Mouse (Mus musculus) CD4-positive helper T cell, adult 2 months (primary cell): Measurements from ENCODE around the gene Cdv3.
A peak's percentile ranks its signal among the peaks of the same experiment; 100 is the strongest.

Experiments used
- DNase-seq: peaks from one replicate; pipeline ENCODE4 v3.0.0-alpha.2; 2012; ENCODE audit warnings: low read depth, missing footprints, low spot score

Cdv3 gene

GRCm38 (mm10) chr9:103365290-103366247, at the start of gene Cdv3:
Gene Cdv3, minus strand, starts transcription at chr9:103365840.
- DNase-seq = peak; percentile 100

- no peak for DNase-seq
These were observed 47.8 kb upstream of the Cdv3 start for GRCm38 (mm10) chr9:103413457-103413856.

GRCm38 (mm10) chr9:103409119-103409518, 43.5 kb upstream of the Cdv3 start:
- no peak for DNase-seq

DNA sequence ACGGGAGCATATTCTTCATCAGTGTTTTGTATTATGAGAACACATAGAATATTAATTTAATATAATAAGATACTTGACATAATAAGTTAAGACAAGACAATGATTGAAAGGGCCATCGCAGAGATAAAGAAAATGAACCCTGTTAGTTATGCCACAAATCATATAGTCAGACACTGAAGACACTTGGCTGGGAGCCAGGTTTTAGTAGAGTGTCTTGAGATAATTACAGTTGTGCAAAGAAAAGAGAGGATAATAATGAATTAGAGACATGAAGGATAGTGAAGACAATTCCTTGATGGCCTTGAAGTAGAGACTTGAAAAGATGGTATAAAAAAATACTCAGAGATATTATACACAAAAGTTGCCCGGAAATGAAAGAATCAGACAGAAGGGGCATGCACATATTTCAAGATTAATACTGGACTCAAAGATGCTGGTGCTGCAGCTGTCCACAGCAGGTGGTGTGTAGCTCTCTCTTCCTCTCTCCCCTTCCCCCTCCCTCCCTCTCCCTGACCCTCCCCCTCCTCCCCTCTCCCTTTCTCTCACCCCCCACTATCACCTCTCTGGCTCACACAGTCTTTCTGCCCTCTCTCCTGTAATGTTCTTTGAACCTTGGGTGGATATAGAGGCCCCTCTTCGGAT, 42.6 kb upstream of the Cdv3 start:
- DNase-seq = no peak

- DNase-seq = no peak
These were observed 37.8 kb upstream of the Cdv3 start for GRCm38 (mm10) chr9:103403331-103403973.

- no peak for DNase-seq
These were observed 33.0 kb upstream of the Cdv3 start for GRCm38 (mm10) chr9:103398509-103399157.

DNA sequence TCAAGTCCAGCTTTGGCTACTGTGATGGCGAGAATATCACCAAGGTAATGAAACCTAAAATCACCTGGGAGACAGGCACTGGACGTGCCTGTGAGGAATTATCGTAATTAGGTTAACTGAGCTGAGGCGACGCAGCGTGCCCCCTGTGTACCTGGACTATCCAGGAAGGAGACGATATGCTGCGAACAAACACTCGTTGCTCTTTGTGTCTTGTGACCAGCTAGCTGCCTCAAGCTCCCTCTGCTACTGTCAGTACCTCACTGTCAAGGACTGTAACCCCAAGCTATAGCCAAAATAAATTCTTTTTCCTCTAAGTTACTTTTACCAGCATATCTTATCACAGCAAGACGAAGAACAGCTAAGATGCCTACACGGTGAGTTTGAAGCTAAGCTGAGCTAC, 27.6 kb upstream of the Cdv3 start:
- DNase-seq = no peak

DNA sequence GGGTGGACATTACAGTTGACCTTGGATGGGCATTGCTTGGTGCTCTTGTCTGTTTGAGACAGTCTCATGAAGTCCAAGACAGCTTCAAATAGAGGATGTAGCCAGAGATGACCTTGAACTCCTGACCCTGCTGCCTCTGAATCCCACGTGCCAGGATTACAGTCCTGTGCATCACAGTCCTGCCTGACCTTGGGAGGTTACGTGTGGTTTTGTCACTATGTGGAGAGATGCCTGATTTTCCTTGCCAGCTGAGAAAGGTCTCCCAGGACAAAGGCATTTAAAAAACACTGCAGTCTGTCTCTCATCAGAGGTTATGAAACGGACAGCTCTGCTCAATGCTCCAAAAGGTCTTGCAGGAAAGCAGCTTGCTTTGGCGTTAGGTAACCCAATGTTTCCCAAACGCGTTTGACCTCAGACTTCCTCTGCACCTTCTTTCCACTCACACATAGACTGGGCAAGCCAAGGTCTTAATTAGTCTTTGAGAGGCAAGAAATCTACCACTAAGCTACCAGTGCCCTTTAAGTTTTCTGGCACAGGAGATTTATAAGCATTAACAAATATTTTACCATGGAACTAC, 26.2 kb upstream of the Cdv3 start:
- no peak for DNase-seq

DNA sequence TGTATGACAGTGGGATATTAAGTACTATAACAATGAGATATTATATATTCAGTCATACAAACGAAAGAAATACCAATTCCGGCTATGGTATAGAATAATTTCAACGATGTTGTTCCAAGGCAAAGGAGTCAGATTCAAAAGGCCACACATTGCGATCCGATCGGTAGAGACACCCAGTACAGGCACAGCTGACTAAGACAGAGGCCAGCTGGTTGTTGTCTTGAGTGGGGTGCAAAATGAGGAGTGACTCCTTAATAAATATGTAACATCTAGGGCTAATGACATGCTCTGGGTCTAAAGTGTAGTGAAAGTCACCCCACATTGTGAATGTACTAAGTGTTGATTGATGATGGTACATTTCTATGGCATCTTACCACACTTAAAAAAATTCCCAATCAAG, 23.6 kb upstream of the Cdv3 start:
- DNase-seq = no peak

DNA sequence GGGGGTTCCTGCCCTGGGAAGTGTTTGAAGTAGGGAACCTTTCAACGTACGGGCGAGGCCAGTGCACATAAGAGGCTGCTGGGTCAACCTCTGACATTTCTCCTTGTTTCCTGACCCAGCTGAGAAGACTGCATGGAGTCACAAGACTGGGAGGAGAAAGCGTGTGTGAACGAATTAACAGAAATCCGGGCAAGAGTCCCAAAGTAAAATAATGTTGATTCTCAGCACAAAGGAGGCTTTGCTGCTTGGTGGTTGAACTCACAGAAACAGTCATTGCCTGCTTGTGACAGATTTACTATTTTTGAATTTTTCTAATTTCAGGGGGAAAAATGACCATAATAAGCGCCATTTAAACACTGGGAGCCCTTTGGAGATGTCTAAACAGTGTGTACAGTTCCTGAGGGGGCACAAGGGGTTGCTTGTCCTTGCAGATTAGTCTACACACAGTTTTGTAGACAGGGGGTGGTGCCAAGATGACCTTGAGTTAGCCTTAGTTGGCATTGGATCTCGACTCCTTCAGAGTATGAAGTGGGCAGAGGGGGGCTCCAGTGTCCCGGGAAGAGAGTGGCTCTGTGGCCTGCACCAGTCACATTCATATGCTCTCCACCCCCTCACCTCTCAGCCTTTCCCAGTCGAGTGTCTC, 21.5 kb upstream of the Cdv3 start:
- DNase-seq = no peak

DNA sequence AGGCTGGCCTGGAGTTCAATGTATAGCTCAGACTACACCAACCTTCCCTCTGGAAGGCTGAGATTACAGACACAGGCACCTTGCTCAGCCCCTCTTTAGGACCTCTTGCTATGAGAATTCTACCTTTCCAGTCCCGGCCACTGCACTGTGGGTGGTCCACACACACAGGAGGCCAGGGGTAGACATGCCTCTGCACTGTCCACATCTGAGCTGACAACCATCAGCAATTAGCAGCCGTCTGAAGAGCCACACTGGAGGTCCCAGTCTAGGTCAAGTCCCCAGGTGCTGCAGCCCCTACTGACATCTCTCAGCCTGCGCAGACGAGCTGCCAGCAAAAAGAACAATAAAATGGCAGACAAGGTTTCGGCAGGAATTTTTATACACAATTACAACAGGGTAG, 20.9 kb upstream of the Cdv3 start:
- no peak for DNase-seq

DNA sequence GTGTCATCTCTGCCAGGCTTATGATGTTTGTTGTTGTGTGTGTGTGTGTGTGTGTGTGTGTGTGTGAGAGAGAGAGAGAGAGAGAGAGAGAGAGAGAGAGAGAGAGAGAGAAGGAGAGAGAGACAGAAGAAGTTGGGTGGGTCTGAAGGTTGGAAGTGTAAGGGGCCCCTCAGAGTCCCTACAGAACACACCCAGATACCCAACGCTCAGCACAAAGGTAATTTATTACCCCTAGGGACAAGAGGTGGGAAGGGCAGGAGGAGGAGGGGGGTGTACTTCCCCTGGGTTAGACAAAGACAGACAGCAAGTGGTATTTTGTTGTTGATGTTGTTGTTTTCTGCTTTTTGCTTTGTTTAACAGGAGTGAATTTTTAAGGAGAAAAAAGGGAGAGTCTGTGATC, 20.0 kb upstream of the Cdv3 start:
- no peak for DNase-seq

GRCm38 (mm10) chr9:103384141-103384796, 18.6 kb upstream of the Cdv3 start:
- no peak for DNase-seq

GRCm38 (mm10) chr9:103383576-103383975, 17.9 kb upstream of the Cdv3 start:
- no peak for DNase-seq

GRCm38 (mm10) chr9:103382989-103383388, 17.3 kb upstream of the Cdv3 start:
- no peak for DNase-seq

DNA sequence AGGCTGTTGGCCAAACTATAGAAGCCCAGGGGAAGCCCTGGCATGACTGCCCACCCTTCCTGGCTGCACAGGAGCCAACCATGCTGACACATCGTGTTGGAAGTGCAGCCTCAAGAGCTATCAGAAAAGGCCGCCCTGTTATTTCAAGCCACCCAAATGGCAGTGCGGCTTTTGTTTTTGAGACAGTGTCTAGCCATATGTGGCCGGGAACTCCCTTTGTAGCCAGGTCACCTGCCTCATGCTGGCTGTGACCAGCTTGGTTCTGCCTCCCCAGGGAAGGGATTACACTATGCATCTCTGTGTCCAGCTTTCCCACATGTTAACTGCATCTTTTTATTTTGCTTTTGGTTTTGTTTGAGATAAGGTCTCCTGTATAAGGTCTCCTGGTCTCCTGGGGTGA, 14.9 kb upstream of the Cdv3 start:
- no peak for DNase-seq

- DNase-seq = no peak
These were observed 13.6 kb upstream of the Cdv3 start for GRCm38 (mm10) chr9:103379199-103379598.

DNA sequence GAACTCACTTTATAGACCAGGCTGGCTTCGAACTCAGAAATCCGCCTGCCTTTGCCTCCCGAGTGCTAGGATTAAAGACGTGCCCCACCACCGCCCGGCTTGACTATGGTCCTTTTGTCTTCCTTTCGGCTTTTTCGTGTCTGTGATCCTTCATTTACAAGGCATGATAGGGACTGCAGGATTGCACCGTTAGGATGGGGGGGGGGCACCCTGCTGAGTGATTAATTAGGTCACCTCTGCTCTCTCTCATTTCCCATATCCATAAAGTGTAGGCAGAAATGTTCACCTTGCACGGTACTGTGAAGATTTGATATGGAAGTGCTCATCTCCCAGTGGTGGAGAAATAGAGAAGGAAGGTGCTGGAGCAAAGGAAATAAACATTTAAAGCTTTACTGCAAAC, 13.0 kb upstream of the Cdv3 start:
- no peak for DNase-seq

- no peak for DNase-seq
These were observed 11.0 kb upstream of the Cdv3 start for GRCm38 (mm10) chr9:103376346-103377320.
